Mouse (Mus musculus): Measurements from ENCODE around the gene Il4ra. TPM values are rescaled to one million over a fixed set of nuclear protein-coding genes. Genes with fewer than 3 reads are reported as not detected.

Gene Il4ra
- polyA plus RNA-seq, 1 experiment: 3.3 TPM

GRCm38 (mm10) chr7:125600612-125601279 lies 48.8 kb downstream of the Il4ra start:
- no peak overlapping the region for H3K4me3 ChIP-seq (ENCODE audit: control insufficient read depth, low read depth, low read length)
- H3K27me3 ChIP-seq (ENCODE audit: control insufficient read depth, insufficient read depth, low read length): no peaks in the 10 kb centered on the region
- no peaks in the 10 kb centered on the region for H3K36me3 ChIP-seq (ENCODE audit: control insufficient read depth, insufficient read depth, low read length)
- TF ChIP-seq POLR2A (IDR thresholded peaks at IDR 0.05; ENCODE audit: control insufficient read depth, low read depth, low read length) (no peak), CTCF (IDR thresholded peaks at IDR 0.05; ENCODE audit: control insufficient read depth, insufficient read depth, insufficient replicate concordance, low read depth, low read length) (no peak)
- no peak overlapping the region for H3K27ac ChIP-seq (ENCODE audit: control insufficient read depth, insufficient read depth, low read depth, low read length)
- H3K4me1 ChIP-seq (ENCODE audit: control insufficient read depth, insufficient read depth, low read length): no peaks in the 10 kb centered on the region

- no peaks in the 10 kb centered on the region for H3K27me3 ChIP-seq (ENCODE audit: control insufficient read depth, insufficient read depth, low read length)
- no peak overlapping the region for H3K4me3 ChIP-seq (ENCODE audit: control insufficient read depth, low read depth, low read length)
- H3K36me3 ChIP-seq (ENCODE audit: control insufficient read depth, insufficient read depth, low read length): no peaks in the 10 kb centered on the region
- no peak overlapping the region for H3K27ac ChIP-seq (ENCODE audit: control insufficient read depth, insufficient read depth, low read depth, low read length)
- H3K4me1 ChIP-seq (ENCODE audit: control insufficient read depth, insufficient read depth, low read length): no peaks in the 10 kb centered on the region
- TF ChIP-seq CTCF (IDR thresholded peaks at IDR 0.05; ENCODE audit: control insufficient read depth, insufficient read depth, insufficient replicate concordance, low read depth, low read length): no peak
- no peak for TF ChIP-seq POLR2A (IDR thresholded peaks at IDR 0.05; ENCODE audit: control insufficient read depth, low read depth, low read length)
Measured at GRCm38 (mm10) chr7:125601280-125601670, 49.4 kb downstream of the Il4ra start.

- TF ChIP-seq CTCF (IDR thresholded peaks at IDR 0.05; ENCODE audit: control insufficient read depth, insufficient read depth, insufficient replicate concordance, low read depth, low read length): no peak
- TF ChIP-seq POLR2A (IDR thresholded peaks at IDR 0.05; ENCODE audit: control insufficient read depth, low read depth, low read length): no peak
- no peaks in the 10 kb centered on the region for H3K36me3 ChIP-seq (ENCODE audit: control insufficient read depth, insufficient read depth, low read length)
- no peak overlapping the region for H3K27ac ChIP-seq (ENCODE audit: control insufficient read depth, insufficient read depth, low read depth, low read length)
- no peaks in the 10 kb centered on the region for H3K4me1 ChIP-seq (ENCODE audit: control insufficient read depth, insufficient read depth, low read length)
- H3K27me3 ChIP-seq (ENCODE audit: control insufficient read depth, insufficient read depth, low read length): no peaks in the 10 kb centered on the region
- H3K4me3 ChIP-seq (ENCODE audit: control insufficient read depth, low read depth, low read length): no peak overlapping the region
Measured at GRCm38 (mm10) chr7:125601821-125602448, 50.0 kb downstream of the Il4ra start.

- TF ChIP-seq POLR2A (IDR thresholded peaks at IDR 0.05; ENCODE audit: control insufficient read depth, low read depth, low read length) (no peak), CTCF (IDR thresholded peaks at IDR 0.05; ENCODE audit: control insufficient read depth, insufficient read depth, insufficient replicate concordance, low read depth, low read length) (no peak)
- H3K27me3 ChIP-seq (ENCODE audit: control insufficient read depth, insufficient read depth, low read length): no peaks in the 10 kb centered on the region
- no peaks in the 10 kb centered on the region for H3K36me3 ChIP-seq (ENCODE audit: control insufficient read depth, insufficient read depth, low read length)
- H3K4me1 ChIP-seq (ENCODE audit: control insufficient read depth, insufficient read depth, low read length): no peaks in the 10 kb centered on the region
- H3K27ac ChIP-seq (ENCODE audit: control insufficient read depth, insufficient read depth, low read depth, low read length): no peak within 1 kb of the TSS
- H3K4me3 ChIP-seq (ENCODE audit: control insufficient read depth, low read depth, low read length): no peak within 1 kb of the TSS
Measured at GRCm38 (mm10) chr7:125603185-125603631, 51.3 kb downstream of the Il4ra start, which contains the start of gene Il21r. Il21r (plus strand) TSS chr7:125603429.

- TF ChIP-seq POLR2A (IDR thresholded peaks at IDR 0.05; ENCODE audit: control insufficient read depth, low read depth, low read length) (no peak), CTCF (IDR thresholded peaks at IDR 0.05; ENCODE audit: control insufficient read depth, insufficient read depth, insufficient replicate concordance, low read depth, low read length) (no peak)
- H3K36me3 ChIP-seq (ENCODE audit: control insufficient read depth, insufficient read depth, low read length): no peaks in the 10 kb centered on the region
- no peak overlapping the region for H3K27ac ChIP-seq (ENCODE audit: control insufficient read depth, insufficient read depth, low read depth, low read length)
- no peaks in the 10 kb centered on the region for H3K4me1 ChIP-seq (ENCODE audit: control insufficient read depth, insufficient read depth, low read length)
- H3K27me3 ChIP-seq (ENCODE audit: control insufficient read depth, insufficient read depth, low read length): no peaks in the 10 kb centered on the region
- H3K4me3 ChIP-seq (ENCODE audit: control insufficient read depth, low read depth, low read length): no peak overlapping the region
Measured at GRCm38 (mm10) chr7:125604362-125605319, 52.7 kb downstream of the Il4ra start.

- H3K27ac ChIP-seq (ENCODE audit: control insufficient read depth, insufficient read depth, low read depth, low read length): no peak overlapping the region
- no peak overlapping the region for H3K4me3 ChIP-seq (ENCODE audit: control insufficient read depth, low read depth, low read length)
- no peaks in the 10 kb centered on the region for H3K27me3 ChIP-seq (ENCODE audit: control insufficient read depth, insufficient read depth, low read length)
- TF ChIP-seq POLR2A (IDR thresholded peaks at IDR 0.05; ENCODE audit: control insufficient read depth, low read depth, low read length) (no peak), CTCF (IDR thresholded peaks at IDR 0.05; ENCODE audit: control insufficient read depth, insufficient read depth, insufficient replicate concordance, low read depth, low read length) (no peak)
- no peaks in the 10 kb centered on the region for H3K36me3 ChIP-seq (ENCODE audit: control insufficient read depth, insufficient read depth, low read length)
- no peaks in the 10 kb centered on the region for H3K4me1 ChIP-seq (ENCODE audit: control insufficient read depth, insufficient read depth, low read length)
Measured at GRCm38 (mm10) chr7:125605725-125606139, 53.8 kb downstream of the Il4ra start.

Data from testis, adult 2 months (tissue).